Mouse (Mus musculus) frontal cortex, postnatal 14 days (tissue): ENCODE measurements at regions not wholly inside any gene's neighbourhood (a gene's known extent, or its start where the extent isn't known, plus 50 kb on each side); places are given as distances from the start of the nearest gene placed in this dataset.

Source experiments
- DNase-seq, 2 experiments: peaks; one replicate each; pipeline ENCODE4 v3.0.0; 2022; ENCODE audit warnings: low spot score in 2 of 2

DNA sequence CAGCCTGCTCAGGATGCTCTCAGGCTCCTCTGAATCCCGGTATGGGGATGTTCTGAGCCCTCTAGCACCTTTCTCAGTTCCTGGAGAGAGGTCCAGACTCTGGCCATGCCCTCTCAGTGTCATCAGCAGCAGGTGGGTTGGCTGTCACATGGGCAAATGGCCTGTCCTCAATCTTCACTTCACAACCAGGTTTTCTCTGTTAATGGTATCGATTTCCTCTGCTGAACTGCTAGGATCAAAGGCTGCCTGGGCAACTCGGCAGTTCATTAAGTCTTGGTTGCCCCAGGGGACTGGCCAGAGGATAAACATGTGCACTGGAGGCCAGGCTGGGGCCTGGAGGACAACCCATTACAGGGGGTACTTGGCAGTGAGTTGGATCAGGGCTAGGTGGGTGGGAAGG, 156.2 kb downstream of the Trim29 start:
- DNase-seq, result no peak

DNA sequence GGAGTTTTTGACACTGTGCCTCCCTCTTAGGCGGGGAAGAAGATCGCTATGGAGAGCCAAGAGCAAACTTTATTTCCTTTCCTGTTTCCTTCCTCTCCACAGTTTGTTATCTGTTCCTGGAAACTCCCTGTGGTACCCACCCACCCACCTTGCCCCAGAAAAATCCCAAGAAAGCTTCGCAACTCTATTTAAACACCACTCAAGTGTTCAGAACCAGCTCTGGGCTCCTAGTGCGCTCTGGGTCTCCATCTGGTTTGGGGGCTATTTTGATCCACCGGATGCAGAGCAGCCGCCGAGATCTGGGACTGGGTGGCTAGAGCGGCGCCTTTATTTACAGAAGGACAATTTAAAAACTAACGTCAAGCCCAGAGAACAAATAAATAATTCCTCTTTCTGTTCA, 158.6 kb downstream of the Trim29 start:
- DNase-seq, result no peak

DNA sequence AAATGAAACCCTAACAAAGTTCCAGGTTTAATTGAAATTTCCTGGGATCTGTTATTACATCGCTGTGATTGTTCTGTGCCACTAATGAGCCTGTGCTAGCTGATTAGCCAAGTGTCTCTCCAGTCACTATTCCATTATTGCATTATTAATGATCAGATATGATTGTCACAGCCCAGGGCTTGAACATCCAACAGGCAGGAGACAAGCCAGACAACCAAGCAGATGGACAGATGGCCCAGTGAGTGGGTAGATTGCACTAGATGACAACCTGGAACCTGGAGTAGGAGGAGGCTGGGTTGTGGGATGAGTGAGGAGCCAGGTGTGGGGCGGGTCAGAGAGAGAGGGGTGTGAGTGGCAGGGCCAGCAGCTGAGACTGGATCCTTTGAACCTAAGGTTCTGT, 161.6 kb downstream of the Trim29 start:
- DNase-seq, result no peak

DNA sequence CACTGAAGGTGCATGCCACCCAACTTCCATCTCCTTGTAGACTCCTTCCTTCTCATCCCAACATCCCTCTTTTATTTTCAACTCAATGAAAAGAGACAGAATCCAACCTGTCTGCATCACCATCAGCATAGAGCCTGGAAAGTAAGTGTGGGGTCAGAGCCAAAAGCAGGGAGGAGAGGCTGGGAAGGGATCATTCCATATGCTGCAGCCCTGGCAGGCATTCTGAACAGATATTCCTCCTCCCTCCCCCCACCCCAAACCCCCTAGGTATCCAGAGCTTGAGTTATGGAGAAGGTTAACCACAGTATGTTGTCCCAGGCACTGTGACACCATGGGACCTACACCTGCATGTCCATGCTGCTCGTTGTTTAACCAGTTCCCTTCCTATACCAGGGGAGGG, 162.5 kb downstream of the Trim29 start:
- DNase-seq, result no peak

DNA sequence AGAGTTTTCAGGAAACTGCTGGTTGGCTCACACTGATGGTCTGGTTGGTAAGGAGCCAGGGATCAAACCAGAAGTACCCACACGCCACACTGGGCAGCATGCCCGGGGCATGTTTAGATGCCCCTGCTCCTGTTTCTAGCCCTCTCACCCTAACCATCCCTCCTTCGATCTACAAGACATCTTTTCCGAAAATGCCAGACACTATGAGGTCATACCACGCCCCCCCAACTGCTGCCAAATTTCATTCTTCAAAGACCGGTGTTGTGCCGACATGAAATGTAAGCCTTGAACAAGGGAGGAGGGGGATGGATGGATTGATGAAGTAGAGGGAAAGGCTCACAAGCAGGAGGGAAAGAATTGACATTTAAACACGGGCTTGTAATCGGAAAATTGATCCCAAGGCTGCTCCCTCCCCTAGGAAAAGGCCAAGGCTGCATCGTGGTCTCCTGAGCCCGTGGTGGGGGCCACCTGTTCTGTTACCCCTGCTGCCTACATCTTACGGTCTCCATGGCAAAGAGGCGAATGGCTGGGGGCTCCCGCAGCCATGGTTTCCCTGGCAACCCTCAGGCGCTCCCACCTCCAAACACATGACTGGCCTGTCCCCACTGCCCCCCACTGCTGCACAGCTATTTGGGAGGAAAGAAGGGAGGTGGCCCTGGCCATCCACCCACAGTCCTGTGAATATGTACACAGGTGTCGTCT, 163.1 kb downstream of the Trim29 start:
- peak in 1 of 2 experiments; percentile 22 for DNase-seq

DNA sequence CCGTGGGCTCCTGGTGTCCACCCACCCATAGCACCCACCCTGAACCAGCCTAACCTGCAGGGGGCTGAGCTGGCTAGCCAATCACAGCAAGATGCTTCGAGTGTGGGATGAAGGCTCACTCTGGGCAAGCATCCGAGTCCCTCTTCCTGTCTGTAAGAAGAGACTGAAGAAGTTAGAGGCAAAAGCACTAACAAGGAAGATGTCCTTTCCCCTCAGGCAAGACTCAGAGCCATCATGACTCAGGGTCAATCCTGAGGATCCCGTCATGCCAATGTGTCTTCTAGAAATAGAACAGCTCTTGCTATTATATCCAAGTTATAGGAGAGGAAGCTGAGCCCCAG, 163.6 kb downstream of the Trim29 start:
- no peak for DNase-seq

DNA sequence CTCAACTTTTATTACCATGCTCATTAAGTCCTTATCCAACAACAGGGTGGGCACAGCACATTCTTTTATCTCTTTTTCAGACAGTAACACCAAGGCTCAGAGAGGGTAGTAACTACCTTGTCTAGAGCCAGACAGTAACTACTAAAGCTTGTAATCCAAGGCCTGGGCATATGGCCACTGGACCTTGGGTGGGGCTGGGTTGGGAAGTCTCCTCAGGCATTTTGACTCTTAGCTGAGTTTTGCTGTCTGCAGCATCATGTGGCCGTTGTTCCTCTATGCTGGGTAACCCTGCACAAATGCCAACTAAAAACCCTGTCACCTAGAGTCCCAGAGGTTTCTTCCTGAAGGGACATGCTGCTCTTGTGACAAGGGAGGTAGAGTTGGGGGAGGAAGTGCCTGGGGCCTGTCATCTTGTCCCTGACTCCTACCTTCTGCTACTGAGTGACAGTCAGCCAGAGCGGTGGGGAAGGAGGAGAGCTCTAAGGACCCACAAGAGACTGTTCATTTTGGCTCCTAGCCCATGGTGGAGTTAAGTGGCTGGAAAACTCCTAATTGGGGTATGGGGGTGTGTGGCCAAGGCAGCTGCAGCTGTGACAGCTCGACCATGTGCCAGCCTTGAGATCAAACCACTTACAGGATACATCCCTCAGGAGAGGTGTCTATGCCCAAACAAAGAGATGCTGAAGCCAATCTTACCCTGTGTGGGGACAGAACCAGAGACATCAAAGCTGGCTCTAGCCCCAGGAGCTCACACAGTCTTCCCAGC, 170.4 kb downstream of the Trim29 start:
- DNase-seq, result no peak

DNA sequence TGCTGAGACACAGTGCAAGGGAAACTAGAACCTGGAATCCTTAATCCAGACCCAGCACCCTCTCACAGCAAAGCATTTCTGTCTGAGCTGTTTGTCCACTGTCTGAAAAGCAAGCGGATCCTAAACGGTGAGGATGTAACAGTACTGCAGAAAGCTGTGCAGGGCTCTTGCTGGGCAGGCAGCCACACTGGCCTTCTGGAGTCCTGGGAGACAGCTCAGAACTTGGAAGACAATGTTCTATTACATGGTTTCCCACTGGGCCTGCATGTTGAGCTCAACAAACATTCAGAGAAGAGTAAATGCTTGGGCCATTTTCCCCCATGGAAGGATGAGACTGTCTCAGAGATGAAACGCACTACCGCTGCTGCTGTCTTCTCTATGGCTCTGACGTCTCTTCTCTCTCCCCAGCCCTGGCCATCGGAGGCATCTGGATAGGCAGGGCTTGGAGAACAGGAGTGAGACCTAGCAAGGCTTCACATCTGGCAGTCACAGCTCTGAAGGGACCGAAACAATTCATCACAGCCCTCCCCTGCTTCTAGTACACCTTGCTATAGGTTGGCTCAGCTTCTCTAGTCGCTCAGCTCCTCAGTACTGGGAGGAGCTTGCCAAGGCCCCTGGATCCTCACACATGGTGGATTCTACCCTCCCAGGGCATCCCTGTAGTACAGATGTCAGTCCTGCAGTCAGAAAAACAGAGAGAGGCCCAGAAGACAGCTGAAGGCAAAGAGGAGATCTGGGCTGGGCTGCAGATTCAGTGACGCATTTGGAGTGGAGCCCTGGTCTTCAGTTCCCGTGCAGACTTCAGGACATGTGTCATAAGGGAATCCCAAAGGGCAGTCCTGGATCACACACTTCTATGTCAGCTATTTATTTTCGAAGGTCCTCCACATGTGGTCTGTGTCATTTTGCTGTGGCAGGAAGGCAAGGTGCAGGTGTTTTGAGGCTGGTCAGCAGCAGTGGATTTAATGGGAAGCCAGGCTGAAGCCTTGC, 171.7 kb downstream of the Trim29 start:
- no peak for DNase-seq

DNA sequence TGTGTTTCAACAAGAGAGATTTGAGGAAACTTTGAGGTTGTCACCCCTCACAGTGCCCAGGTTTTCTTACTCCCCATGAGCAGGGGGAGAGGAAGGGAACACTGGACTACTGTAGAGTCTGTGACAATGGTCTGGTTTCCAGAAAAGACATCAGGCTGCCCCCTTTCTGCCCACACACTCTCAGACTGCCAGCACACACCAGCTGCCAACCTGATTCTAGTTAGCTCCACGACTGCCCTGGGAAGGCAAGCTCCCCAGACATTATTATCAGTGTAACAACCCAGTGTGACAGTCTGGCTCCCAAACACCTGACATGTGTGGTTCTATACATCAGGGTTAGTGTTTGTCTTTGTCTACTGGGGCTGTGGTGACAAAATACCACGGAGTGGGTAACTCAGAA, 172.5 kb downstream of the Trim29 start:
- no peak for DNase-seq

DNA sequence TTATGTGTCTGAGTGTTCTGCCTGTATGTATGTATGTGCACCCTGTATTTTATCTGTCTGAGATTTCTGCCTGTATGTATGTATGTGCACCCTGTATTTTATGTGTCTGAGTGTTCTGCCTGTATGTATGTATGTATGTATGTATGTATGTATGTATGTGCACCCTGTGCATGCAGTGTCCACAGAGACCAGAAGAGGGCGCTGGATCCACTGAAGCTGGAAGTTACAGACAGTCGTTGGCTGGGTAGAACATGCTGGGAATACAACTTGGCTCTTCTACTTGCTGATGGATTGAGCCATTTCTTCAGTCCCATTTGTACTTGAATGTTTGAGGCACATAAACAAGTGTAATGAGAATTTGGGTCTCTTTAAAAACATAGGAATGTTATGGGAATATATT, 173.3 kb downstream of the Trim29 start:
- DNase-seq, result no peak

DNA sequence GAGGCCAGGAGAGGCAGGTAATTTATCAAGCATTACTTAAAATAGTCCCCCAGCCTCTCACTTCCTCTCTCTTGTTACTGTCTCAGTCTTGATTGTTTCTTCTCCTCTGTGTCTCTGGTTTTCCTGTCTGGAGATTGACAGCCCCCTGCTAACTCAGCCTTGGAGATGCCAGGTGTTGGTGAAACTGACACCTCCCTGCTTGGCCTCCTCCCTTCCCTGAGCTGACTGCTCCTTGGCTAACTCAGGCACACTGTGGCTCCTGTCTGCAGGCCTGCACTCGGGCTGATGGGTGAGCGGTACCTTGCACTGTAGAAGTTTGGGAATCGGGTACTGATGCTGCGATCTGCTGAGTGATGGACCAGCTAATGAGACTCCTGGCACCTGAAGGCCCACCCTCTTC, 176.1 kb downstream of the Trim29 start:
- DNase-seq, result no peak

DNA sequence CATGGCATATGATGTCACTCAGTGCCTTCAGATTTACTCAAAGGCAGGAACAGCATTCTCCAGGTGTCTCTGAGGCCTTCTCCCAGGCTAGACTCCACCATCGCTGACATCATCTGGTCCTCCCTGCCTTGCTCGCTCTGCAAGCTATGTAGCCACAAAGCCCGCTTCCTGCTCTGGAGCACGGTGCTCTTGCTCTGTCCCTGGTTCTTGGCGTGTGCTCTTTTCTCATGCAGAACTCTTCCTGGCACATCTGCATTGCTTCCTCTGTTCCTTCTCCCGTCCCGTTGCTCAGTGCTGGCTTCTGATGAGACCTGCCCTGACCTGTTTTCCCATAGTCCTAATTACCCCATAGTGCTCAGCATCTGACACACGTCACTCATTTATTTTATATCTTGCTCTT, 178.6 kb downstream of the Trim29 start:
- no peak for DNase-seq

DNA sequence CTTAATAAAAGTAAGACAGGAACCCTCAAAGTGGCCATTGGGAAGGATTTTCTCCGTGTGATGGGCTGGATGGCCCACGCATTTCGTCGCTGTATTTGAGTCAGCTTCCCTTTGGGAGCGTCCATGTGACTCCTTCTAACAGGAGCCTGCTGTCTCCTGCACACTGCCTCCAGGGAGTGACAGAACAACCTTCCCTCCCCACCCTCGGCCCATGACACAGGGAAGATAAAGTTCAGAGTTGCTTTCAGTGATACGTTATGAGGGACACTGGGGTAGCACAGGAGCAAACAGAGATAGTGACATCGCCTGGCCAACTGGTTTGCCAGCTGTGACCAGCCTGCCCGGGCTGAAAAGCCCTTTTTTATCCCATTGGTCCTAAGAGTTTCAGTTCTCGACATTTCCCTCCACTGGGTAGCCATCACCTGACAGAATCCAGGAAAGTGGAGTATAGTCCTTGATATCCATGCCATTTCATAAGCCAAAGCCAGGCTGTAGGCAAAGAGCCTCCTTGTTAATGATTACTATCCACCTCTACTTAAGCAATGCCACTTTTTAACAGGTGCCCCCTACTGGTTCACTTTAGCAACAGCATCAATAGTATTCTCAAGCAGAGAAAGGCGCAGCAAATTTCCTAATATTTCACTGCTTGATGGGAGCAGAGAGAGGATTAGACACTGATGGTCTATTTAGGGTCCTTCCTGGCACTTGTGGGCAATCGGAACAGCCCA, 180.5 kb downstream of the Trim29 start:
- DNase-seq, result no peak

DNA sequence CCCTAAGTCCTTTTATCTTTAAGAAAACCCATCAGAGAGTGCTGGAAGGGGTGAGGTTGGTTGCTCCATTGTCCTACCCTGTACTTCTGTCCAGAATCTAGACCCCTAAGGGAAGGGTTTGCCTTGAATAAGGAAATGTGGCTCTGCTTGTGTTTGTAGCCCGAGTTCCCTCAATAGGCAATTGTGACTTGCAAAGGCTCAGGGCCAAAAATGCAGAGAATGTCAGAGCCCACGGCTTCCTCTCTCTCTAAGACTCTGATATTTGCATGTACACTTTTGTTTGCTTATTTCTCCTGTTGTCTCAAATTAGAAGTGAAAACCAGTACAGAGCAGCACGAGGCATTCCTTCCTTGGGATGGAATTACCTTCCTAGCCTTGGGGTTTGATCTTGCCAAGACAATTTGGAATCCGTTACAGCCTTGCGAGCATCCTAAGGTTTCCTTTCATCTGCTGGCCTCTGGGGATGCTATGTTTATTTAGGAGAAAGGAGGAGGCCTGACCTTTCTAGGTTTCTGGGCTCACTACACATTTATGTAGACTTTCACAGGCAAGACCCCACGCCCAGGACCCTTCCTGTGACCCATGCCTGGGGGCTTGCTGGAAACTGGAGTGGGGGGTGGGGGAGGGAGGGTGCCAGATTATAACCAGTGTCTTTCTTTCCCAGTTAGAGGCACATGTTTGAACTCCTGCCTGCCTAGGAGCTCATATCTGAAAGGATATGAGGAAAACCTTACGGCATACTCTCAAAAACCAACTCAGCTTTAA, 181.8 kb downstream of the Trim29 start:
- DNase-seq, result no peak

DNA sequence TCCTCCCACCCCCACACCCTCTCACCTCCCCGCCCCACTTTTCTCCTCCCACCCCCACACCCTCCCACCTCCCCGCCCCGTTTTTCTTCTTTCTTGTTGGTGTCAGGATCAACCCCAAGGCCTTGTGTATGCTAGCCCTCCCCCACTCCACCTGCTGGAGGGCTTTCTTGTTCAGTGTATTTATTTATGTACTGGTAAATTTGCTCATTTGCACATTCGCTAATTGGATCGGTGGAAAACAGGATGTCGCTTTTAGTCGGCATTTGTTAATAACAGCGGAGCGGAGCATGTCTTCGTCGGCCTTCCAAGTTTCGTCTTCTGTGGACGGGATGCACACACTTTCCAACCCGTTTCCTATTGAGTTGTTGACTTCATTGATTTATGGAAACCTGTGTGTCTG, 187.9 kb downstream of the Trim29 start:
- no peak for DNase-seq

DNA sequence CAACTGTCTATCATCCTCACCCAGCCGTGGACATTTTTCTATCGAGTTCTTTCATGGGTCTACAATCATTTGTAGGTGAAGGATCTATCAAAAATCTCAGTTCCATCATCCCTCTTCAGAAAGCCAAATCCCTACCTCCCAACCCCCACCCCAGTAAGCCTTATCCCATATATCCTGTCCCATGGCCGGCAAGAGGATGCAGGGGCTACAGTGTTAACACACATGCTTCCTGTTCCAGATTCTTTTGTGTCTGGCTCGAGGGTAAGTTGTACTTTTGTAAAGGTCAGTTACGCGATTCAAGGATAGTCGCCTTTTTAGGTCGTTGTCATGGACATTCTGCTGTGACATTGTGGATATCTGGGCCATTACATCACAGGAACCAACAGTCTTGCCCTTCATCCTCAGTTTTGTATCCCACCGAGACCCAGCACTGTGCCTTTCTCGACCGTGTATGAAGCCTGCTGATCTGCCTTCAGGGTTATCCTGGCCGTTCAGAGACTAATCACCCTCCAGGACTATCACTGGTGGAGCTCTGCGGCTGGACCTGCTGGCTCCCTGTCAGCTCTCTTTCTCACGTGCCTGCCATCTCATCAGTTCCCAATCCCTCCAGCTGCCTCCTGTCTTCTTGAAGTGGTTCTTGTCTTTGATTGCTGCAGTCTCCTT, 193.8 kb downstream of the Trim29 start:
- no peak for DNase-seq

DNA sequence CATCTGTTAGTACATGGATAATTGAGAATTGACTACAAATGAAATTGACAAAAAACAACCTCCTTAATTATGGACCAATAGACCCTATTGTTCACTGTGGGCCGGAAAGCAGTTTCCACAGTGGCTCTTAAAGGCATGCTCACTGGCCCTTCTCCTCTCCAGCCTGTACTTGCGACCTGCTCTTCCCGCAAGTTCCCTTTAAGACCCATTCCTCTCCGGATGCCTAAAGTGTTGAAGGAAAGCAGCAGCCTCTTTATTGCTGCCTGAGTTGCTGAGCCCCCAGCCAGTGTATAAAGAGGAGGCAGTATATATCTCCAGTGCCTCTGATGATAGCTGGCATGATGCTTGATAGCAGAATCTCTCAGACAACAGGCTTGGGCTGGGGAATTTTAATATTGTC, 195.2 kb downstream of the Trim29 start:
- DNase-seq, result no peak

DNA sequence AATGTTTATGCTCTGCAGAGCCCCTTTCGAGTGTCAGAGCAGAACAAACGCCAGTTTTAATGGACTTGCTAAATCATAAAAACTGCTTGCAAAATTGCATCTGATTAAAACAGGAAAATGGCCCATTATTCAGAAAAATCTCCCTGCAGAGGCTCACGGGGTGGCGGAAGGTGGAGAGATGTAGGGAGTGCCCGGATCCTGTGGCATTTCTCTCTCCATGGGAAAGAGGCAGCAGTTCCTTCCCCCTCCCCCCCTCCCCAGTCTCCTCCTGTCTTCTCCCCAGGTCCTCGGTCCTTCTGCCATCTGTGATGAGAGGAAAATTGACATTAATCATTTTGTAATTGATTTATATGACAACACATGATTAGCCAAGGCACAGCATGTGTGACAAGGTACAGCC, 195.6 kb downstream of the Trim29 start:
- no peak for DNase-seq

DNA sequence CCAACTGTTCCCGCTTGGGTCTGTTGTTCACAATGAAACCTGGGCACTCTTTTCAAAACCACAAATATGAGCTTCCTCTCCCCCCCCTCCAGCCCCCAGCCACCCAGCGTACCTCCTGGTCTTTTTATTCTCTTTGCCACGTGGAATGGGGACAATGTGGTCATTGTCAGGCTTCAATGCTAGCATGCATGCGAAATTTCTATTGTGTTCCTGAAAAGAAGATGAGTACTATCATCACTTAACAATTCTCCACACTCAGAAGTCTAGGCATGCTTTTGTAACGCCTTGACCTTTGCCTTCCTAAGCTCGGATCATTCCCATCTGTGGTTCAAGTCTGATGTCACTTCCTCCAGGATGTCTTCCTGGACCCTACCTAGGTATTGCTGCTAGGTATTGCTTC, 202.2 kb downstream of the Trim29 start:
- no peak for DNase-seq

DNA sequence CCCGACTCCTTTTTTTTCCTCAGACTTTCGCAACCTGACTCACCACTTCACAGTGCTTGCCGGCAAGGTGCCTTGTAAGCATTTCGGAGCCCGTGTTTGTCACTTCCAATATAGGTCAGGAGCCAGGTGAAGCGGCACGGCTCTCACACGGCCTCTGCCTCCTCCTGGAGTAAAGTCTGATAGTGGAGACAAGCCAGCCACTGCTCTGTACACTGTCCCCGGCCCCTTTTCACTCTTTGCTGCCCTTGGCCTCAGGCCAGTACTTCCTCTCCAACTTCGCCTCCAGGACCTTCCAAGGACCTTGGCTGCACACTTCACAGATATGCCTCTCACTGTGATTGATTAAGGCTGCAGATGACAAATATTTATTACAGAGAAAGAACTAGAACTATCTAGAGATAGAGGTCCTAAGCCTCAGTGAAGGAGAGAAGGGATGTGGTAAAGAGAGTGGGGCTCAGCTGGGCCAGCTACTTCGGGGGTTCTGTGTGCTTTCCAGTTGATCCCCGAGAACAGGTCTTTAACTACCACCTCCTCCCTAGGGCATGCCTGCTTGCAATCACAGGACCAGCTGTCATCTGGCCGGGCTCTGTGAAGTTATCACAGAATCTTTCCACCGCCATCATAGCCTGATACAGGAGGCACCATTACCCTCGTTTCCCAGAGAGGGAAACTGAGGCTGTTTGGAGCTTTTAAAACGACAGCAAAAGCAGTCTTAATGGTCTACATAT, 204.2 kb downstream of the Trim29 start:
- DNase-seq, result no peak
